Mouse (Mus musculus): ENCODE results near the gene Psmd11. TPM values are rescaled to one million over a fixed set of nuclear protein-coding genes. Genes with fewer than 3 reads are reported as not detected.

The Psmd11 gene
- total RNA-seq, 2 experiments from 2014 or later: 114 to 128 TPM

GRCm38 (mm10) chr11:80479906-80480866, 51.8 kb downstream of the Psmd11 start:
- intact Hi-C loops (cut with DNase I): loop anchor here (5.0 kb wide), 2 partner anchors 122 to 192 kb away; no protein-coding TSS in a partner anchor
- DNase-seq: no peak

GRCm38 (mm10) chr11:80481409-80482050, 53.1 kb downstream of the Psmd11 start:
- no peak for DNase-seq
- intact Hi-C loops (cut with DNase I): no loop called here

GRCm38 (mm10) chr11:80482347-80482746, 53.9 kb downstream of the Psmd11 start:
- intact Hi-C loops (cut with DNase I): no loop called here
- no peak for DNase-seq

GRCm38 (mm10) chr11:80482921-80483320, 54.5 kb downstream of the Psmd11 start:
- no peak for DNase-seq
- intact Hi-C loops (cut with DNase I): no loop called here

GRCm38 (mm10) chr11:80483536-80484067, 55.2 kb downstream of the Psmd11 start:
- intact Hi-C loops (cut with DNase I): no loop called here

GRCm38 (mm10) chr11:80484191-80484791, 55.9 kb downstream of the Psmd11 start:
- intact Hi-C loops (cut with DNase I): no loop called here
- DNase-seq: no peak

More at GRCm38 (mm10) chr11:80483536-80484067, 55.2 kb downstream of the Psmd11 start:
- DNase-seq: no peak

- no peak for DNase-seq
- intact Hi-C loops (cut with DNase I): no loop called here
Measured at GRCm38 (mm10) chr11:80485120-80485551, 56.7 kb downstream of the Psmd11 start.

GRCm38 (mm10) chr11:80485622-80486206, 57.3 kb downstream of the Psmd11 start:
- intact Hi-C loops (cut with DNase I): no loop called here
- no peak for DNase-seq

- intact Hi-C loops (cut with DNase I): no loop called here
- DNase-seq: no peak
Measured at GRCm38 (mm10) chr11:80487904-80488587, 59.6 kb downstream of the Psmd11 start.

- DNase-seq: no peak
- intact Hi-C loops (cut with DNase I): no loop called here
Measured at GRCm38 (mm10) chr11:80489172-80489881, 60.9 kb downstream of the Psmd11 start.

- intact Hi-C loops (cut with DNase I): no loop called here
- DNase-seq: no peak
Measured at GRCm38 (mm10) chr11:80489882-80490196, 61.4 kb downstream of the Psmd11 start.

GRCm38 (mm10) chr11:80490831-80491230, 62.4 kb downstream of the Psmd11 start:
- DNase-seq: no peak
- intact Hi-C loops (cut with DNase I): no loop called here

GRCm38 (mm10) chr11:80493186-80493585, 64.8 kb downstream of the Psmd11 start:
- intact Hi-C loops (cut with DNase I): no loop called here
- DNase-seq: no peak

- intact Hi-C loops (cut with DNase I): no loop called here
- DNase-seq: no peak
Measured at GRCm38 (mm10) chr11:80494852-80495251, 66.4 kb downstream of the Psmd11 start.

- no peak for DNase-seq
- intact Hi-C loops (cut with DNase I): no loop called here
Measured at GRCm38 (mm10) chr11:80495972-80496371, 67.6 kb downstream of the Psmd11 start.

- no peak for DNase-seq
- intact Hi-C loops (cut with DNase I): no loop called here
Measured at GRCm38 (mm10) chr11:80496640-80497039, 68.2 kb downstream of the Psmd11 start.

- no peak for DNase-seq
- intact Hi-C loops (cut with DNase I): no loop called here
Measured at GRCm38 (mm10) chr11:80497225-80497919, 69.0 kb downstream of the Psmd11 start.

- DNase-seq: no peak
- intact Hi-C loops (cut with DNase I): no loop called here
Measured at GRCm38 (mm10) chr11:80498328-80499070, 70.1 kb downstream of the Psmd11 start.

All from heart, postnatal 36 days (tissue).